Mouse (Mus musculus) c-Kit-positive CD71-positive TER-119-positive erythroid progenitor cells, embryonic 14.5 days (primary cell): ENCODE results near the gene Gfod2.
A peak's percentile ranks its signal among the peaks of the same experiment; 100 is the strongest.

Source experiments
- DNase-seq: peaks from one replicate; pipeline ENCODE4 v3.0.0-alpha.2; 2013; ENCODE audit warnings: low spot score

The Gfod2 gene

DNA sequence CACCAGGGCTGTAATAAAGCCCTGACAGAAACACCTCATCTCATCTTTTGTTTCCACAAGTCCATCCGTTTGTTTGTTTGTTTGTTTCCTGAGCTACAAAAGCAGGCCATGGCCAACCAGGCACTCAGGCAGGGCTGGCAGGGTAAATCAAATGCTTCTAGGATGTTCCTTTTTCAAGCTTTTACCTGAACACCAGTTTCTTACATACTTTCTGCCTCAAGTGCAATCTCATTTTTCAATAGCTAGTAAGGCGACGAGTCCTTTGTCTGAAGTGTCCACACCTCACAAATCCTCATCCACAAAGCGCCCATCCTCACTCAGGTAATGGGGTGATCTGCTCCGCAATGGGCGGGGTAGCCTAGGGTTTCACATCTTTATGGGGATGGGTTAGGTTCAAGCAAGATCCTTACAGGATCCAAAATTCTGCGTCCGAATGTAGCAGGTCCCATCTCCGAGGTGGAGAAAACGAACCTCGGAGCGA is 628 bp downstream of the Gfod2 start:
- no peak for DNase-seq

DNA sequence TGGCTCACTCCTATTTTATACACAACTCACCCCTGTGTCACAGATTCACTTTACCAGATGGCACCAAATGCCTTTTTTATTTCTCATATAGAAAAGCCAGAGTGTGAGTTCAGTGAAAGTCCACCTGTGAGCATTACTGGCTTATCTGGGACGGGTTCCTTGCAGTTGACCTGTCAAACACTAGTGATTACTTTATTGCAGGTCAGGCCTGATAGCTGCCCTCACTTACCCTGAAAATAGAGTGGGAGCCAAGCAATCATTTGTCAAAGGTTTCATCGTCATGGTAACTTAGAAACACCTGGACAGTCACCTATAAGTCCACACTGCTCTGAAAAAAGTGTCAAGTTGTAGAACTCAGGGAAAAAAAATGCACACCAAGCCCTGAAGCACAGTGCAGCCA is 3.8 kb downstream of the Gfod2 start:
- no peak for DNase-seq

DNA sequence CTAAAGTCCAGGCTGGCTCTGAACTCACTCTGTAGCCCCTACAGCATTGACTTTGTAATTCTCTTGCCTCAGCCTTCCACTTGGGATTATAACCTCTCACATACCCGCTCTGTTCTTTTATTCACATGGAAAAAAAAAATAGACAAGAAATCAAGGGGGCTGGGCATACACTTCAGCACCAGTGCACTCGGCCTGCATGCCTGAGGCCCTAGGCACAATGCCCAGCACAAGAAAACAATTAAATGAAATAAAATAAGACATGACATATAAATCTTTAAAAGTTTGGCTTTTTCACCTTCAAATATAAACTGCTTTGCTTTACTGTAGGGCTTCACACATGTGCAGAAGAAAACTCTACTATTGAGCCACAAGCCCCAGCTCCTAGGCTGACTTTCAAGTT is 4.5 kb downstream of the Gfod2 start:
- no peak for DNase-seq

DNA sequence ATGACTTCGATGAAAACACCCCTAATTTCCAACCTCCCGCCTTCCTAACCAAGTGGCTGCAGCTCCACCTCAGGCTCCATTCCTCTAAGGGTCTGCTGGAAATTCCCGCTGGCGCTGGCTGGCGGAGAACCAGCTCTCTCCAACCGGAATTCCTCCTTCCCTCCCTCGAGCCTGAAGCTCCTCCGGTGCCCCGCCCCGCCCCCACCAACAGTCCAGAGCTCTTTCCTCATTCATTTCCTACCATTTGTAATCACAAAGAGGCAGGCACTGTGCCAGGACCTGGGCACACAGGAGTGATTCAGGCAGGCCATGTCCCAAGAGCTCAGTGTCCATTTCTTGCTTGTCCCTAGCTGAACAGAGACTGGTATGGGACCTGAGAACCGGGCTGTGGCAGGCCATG is 7.9 kb downstream of the Gfod2 start:
- no peak for DNase-seq

DNA sequence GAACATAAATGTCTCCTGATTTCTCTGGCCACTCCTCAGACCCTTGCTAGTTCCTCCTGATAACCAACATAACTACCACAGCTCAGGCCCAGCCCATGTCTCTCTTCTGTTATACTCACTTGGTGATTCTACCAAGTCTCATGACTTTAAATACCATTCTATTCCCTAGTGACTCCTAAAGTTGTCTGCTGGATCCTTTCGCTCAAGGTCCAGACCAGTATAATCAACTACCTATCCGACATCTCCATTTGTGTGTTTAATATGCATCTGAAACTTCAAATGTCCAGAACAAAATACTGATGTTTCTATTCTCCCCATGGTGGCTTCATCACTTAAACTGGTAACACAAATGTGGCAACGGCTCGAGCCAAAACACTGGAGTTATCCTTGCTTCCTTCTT is 15.2 kb downstream of the Gfod2 start:
- DNase-seq: no peak

DNA sequence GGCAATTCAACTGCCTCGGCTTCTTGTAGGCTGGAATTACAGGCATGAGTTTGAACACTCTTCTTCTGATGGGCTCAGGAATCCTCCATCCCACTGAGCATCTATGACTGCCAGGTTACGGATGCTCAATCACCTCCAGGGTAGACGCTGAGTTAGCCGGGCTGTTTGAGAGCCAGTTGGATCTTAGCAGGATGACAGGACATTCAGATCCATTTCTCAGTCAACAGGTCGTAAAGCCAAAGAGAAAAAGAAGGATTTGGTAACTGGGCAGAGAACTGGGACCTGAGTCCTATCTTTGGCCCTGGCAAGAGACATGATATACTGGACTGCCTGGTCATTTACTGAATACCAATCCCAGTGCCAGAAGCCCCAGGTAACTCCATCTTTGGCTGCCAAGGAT is 19.2 kb downstream of the Gfod2 start:
- no peak for DNase-seq

DNA sequence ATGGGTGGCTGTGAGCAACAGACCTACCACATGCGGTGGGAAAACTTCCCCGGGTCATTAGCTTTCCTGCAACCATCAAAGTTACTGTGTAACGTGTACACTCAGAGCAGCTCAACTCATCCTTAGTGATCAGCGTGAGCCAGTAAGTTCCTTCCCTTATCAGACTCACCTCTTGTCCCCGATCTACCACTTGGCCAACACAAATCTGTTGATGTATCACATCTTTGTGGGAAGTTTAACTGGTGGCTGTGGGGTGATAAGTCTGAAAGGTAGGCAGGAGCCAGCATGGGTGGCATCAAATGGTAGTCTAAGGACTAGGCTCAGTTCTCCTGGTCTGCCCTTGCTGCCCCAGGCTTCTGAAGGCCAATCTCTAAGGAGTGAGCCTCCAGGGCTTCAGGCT is 26.3 kb downstream of the Gfod2 start:
- no peak for DNase-seq

DNA sequence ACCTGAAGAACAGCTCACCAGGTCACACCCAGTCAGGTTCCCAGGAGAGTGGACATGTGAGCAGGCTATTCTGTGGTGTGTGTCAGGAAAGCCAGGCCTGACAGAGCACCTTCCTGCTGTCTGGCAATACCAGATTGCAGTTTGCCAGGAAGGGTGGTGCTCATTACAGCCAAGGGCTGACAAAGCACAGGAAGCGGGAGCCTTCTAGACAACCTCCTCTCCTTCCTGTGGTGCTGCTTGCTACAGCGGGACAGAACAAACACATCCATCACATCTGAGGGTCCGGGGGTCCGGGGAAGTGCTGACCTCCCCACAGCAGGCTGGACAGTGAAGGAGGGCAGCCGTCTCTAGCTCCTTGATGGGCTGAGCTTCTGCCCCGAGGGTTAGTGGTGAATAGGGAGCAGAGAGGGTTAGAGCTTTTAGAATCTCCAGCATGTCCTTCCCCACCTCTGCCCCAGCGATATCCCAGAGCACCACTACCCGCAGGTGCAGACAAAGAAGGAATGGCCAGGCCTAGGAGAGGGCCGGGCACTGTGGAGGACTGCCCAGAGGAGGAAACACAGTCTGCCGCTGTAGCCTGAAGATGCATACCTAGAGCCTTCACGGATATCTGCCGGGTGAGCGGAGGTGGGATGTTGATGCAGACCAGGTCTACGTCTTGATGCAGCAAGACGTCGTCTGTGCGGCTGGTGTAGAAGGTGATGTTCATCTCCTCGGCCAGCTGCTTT is 30.9 kb downstream of the Gfod2 start:
- DNase-seq: no peak

DNA sequence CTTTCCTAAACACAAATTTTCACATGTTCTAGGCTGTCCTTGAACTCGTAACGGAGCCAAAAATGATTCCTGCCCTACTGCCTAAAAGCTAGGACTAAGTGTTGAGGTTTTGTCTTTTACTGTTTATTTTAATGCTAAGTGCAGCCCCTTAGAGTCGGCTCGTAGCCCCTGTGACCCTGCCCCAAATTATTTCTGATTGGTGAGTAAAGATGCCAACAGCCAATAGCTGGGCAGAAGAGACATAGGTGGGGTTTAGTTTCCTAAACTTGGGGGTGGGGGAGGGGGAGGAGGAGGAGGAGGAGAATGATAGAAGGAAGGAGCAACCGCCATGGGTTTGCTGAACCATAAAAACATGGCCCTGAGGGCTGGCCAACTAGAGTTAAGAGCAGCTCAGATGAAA is 32.7 kb downstream of the Gfod2 start:
- DNase-seq: no peak

DNA sequence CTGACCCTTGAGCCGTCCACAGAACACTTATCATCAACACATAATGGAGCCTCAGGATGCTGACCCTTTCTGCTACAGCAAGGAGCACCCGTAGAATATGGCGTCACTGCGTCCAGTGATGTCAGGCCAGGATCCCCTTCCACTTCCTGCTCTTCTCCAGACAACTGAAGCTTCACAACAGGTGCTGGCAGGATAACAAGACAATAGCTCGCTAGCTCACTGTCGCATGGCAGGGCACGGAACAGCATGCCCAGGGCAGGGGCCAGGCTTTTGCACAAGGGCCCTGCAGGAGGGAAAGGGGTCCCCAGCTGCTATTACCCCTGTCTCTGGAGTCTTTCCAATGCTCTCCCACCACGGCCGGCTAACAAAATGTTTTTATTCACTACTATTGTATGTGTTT is 35.6 kb downstream of the Gfod2 start:
- no peak for DNase-seq

DNA sequence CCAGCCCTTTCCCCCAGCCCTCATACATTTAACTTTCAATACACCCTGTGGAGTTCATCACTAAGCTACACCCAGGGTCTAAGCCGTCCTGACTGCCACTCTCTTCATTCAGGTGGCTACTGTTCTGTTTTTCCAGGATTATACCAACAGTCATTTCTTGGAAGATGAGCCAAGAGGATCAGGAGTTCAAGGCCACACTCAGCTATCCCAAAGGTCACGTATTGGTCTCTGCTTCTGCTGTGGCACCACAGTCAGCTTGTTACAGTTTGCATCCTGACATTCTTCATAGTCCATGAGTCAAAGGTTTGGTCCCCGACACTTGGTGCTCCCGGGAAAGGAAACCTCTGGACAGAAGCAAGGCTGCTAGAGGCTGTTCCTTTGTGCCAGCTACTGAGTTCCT is 38.8 kb downstream of the Gfod2 start:
- no peak for DNase-seq

DNA sequence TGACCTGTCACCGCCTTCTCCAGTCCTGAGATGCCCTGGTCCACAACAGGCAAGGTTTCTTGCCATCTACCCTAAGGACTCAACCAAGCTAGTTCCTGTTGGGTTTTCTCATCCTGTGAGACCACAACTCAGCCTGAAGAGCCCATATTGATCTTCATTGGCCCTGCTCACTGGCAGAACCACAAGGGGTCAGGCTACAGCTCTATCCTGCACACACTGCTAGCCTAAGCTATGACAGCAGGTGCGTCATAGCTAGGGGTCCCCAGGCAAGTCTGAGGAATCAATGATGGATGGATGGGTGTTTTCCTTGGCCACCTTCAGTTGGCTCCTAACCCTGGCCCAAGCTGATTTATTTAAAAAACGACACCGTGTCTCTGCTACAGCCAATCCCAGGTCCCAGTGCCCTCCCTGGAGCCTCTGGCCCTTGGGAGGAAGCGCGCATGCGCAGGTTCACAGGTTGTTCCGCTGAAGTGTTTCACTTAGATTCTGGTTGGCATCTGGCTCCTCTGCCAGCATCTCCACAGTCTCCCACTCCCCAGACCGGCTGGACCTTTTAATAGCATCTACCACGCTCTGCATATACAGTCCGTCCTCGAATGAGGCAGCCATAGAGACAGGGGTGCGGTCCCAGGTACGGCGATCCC is 42.0 kb downstream of the Gfod2 start:
- DNase-seq: no peak

DNA sequence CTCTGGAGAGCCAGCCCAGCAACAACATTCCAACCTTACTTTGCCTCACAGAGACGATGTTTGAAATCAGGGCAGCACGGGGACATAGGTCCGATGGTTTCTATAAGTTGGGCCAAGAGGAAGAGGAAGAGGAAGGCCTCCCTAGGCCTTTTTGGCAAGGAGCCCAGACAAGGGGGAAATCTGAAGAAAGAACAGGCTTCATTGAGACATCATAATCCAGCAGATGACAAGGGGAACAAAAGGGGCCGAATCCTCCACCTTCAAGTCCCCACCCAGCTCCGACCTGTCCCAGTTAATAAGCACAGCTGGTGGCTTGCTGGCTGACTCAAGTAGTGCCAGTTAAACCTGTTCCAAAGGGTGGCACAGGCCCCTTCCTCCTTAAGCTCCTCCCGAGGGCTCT is 43.4 kb downstream of the Gfod2 start:
- no peak for DNase-seq

DNA sequence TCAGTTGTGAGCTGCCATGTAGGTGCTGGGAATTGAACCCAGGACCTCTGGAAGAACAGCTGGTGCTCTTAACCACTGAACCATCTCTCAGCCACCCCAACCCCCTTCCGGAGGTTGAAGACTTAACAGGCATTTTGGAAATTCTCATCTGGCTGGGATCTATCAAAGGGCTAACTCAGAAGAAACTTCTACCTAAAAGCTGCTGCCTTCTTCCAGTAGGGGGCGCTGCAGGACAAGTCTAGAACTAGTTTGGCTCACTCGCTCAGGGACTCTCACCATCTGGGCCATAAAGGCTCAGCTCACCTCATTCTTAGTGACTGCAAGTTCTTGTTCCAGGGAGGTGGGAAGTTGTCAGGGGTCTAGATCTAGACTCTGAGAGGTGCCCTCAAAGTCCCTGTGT is 44.3 kb downstream of the Gfod2 start:
- peak; percentile 93 for DNase-seq

DNA sequence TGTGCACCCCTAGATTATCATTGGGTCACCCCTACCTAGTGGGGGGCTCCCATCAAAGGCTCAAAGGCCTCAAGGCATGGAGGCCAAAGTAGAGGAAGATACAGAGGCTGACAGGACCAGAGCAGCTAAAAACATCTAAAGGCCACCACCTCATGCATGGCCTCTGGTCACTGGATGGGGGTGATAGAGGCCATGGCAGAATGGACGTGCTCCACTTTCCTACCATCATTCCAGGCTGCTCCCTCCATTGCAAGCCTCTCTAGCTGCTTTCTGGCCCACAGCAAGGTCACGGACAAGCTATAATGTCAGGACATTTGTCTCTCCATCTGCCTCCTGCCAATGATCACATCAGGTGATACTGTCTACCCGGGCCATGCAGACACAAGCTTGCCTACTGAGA is 46.2 kb downstream of the Gfod2 start:
- DNase-seq: no peak

DNA sequence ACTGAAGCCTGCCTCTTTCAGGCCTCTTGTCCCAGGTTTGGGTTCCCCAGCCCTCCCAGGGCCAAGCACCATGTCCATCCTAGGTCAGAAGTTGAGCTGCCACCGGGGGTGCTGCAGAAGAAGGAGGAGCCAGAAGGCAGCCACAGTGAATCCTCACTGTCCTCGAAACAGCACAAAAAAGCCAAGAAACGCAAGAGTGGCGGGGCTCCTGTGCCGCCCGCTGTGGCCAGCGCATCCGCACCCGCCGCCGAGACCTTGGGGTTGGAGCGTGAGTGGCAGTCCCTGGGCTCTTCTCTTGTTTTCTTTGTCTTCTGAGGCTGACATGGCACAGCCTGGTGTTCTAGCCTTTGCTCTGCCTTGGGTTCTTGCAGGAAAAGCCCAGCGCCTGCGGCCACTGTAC is 49.1 kb downstream of the Gfod2 start:
- DNase-seq: no peak

DNA sequence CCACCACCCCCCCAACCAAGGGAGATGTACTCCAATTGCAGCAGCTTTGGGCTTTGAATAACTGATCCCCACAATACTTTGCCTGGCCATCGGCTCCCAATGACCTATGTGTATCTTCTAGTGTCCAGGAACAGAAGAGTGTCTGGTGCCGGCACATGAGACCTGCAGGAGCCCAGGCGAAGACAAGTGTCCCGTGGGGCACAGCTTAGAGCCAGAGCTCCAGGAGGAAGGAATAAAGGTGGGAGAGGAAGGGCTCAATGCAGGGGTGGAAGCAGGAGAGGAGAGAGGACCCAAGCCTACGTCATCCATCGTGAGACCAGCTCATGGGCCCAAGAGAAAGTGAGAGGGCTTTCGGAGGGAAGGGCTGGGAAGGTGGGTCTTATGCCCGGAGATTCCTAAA is 49.8 kb downstream of the Gfod2 start:
- no peak for DNase-seq

DNA sequence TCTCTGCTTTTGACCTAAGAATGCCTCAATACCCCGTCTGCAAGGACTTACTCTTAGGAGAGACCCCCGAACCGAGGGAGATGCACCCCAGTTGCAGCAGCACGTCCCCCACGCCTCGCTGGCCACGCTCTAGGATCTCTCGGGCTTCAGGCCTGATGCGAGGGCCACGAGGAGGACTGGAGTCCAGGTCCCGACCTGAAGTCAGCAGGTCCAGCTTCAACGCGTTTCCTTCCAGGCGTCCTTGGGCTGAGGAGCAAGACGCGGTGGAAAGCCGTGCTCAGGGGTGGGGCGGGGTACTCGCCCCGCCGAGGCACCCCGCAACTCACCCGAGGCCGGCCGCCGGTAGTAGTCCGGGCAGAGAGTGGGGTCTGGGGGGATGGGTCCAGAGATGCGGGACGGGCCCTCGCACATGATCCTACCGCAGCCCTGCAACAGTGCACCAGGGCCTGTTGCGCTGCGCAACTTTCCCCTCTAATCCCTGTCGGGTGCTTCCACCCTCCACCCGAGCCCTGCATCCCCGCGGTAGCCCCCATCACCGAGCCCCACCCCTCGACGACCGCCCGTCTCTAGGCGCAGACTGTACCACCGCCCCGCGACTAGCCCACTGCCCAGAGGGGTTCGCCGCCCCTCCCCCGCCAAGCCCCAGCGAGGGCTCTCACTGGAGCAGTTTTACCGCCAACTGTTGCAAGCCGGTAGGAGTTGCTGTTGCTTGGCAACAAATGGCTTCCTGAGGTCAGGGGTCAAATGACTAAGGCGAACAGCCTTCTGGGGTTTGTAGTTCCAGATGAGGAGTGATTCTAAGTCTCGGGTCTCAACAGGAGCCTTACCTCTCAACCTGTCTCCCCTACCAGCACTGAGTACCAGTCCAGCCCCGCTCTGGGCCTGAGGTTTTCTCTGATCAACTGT is 50.7 kb downstream of the Gfod2 start, which contains the start of the genes 4933405L10Rik and Enkd1:
4933405L10Rik (plus strand) TSS at position 158 of the 906 bp plus-strand sequence.
Enkd1 (minus strand) TSS at position 713 of the 906 bp plus-strand sequence.
- DNase-seq: peak; percentile 80

DNA sequence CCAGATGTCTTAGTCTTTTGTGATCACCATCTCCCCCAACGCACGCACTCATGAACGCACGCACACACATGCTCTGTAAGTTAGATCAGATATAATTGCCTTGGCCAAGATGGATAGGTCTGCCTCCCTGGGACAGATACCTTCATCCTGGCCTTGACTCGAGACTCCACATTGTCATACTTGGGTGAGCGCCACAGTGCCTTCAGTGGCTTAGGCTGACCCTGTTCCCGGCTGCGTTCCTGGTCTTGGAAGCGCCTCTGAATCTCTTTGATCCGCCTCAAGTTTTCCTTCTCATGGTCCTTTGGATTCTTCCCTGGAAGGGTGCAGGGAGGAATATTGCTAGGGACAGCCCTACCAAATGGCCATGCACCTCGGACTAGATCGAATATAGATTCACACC is 52.0 kb downstream of the Gfod2 start:
- DNase-seq: no peak

DNA sequence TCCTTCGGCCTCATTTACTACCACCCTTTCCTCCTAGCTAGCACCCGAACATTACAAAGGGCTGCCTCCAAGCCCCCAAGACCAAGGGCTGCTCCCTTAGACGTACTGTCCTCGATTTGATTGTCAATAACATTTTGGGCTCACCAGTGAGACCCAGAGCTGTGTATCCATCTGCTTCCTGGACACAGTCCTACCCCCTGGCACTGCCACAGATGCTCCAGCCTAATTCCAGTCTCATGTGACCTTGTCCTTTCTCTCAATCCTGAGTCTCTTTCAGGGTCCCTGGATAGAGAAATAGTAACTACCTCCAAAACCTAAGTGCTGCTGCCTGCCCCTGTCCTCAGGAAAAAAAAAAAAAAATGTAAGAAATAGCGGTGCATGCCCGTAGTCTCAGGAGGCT is 53.5 kb downstream of the Gfod2 start:
- DNase-seq: no peak

DNA sequence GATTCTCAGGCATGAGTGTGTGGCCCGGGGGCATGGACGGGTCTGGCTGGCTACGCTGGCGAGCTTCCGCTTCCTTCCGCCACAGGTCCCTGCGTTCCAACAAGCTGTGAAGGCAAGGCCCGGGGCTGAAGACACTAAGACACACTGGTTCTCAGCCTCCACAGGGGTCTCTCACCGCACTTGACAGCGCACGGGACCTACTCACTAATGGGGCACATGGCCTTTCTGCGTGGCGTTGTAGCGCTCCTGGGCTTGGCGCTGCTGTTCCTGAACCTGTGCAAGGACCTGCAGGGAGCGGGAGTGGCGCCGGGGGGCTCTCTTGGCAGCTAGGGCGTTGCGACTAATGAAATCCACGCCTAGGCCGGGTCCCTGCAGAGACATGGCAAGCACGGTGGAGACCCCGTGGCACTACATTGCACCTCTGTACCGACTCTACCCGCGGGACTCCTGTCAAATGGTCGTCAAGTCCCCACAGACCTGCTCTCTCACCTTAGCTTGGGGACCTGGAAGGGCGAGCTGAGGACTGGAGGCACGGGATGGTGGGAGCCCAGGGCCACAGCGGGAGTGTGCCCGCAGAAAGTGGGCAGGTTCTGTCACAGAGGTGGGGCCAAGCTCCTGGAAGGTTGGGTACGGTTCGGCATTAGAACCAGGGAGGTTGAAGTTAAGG is 54.2 kb downstream of the Gfod2 start:
- DNase-seq: no peak

DNA sequence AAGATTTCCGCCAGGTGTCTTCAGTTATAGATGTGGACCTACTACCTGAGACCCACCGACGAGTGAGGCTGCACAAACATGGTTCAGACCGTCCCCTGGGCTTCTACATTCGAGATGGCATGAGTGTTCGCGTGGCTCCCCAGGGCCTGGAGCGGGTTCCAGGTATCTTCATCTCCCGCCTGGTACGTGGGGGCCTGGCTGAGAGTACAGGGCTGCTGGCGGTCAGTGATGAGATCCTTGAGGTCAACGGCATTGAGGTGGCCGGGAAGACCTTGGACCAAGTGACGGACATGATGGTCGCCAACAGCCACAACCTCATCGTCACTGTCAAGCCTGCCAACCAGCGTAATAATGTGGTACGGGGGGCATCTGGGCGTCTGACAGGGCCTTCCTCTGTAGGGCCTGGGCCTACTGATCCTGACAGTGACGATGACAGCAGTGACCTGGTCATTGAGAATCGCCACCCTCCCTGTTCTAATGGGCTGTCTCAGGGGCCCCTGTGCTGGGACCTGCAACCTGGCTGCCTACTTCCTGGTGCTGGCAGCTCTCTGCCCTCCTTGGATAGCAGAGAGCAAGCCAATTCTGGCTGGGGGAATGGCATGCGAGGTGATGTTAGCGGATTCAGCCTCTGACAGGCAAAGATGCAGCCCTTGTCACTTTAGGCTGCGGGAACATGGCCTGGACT is 55.6 kb downstream of the Gfod2 start:
- DNase-seq: no peak
